Mouse (Mus musculus): Measurements from ENCODE around the gene Gm17455.

DNA sequence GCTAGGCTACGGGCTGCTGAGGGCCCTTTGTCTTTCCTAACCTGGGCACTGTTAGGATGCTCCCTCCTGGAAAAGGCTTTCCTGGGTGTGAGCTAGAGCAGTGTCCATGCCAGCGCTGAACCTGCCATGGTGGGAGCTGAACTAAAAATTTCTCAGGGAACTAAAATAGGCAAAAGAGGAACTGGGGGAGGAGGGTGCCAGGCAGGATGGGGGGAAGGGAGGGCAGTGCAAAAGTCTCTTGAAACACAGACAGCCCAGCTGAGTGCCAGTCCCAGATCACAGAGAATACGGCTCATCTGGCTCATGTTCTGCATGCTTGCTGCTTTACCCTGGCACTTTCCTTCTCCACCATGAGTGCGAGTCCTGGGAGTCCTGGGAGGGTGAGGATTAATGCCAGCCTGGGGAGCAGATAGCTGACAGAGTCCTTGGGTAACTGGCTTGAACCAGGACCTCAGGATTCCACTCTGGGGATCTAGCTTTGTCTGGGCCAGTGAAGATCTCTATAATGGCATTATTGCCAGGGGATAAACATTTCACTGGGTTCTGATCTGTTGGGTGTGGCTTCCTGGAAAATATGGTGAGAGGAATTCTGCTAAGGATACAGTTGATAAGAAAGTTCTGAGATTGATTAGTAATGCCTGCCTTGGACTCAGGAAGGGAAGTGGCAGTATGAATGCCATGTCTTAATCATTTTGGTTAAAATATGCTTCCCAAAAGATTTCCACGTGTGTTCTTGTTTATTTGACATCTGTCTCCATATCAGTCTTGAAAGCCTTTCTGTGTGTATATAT is 27.7 kb upstream of the Gm17455 start:
- no peak for TF ChIP-seq CTCF (IDR thresholded peaks at IDR 0.05; ENCODE audit: borderline replicate concordance, insufficient read depth, low read length)
- TF ChIP-seq POLR2A (IDR thresholded peaks at IDR 0.05; ENCODE audit: low read depth, low read length), result no peak
